Mouse (Mus musculus): ENCODE results near the gene Sema3b. TPM values are rescaled to one million over a fixed set of nuclear protein-coding genes. Genes with fewer than 3 reads are reported as not detected.

Gene Sema3b
- polyA plus RNA-seq (2012), result not detected in 2 replicates

GRCm38 (mm10) chr9:107608741-107609432, at the start of gene Sema3b:
Sema3b (minus strand) TSS chr9:107609229.
- H3K4me3 ChIP-seq (replicated peaks), result no peak within 1 kb of the TSS
- TF ChIP-seq GATA1 (IDR thresholded peaks at IDR 0.05; ENCODE audit: low read length), result no peak
- TF ChIP-seq TAL1 (IDR thresholded peaks at IDR 0.05; ENCODE audit: low read length), result no peak
- peaks cover 55% of the 10 kb centered on the region for H3K4me1 ChIP-seq (ENCODE audit: control insufficient read depth)
- peaks cover 2% of the 10 kb centered on the region for H3K36me3 ChIP-seq (ENCODE audit: control insufficient read depth)
- H3K9me3 ChIP-seq (ENCODE audit: control insufficient read depth, low read length), result no peaks in the 10 kb centered on the region
- peaks cover 14% of the 10 kb centered on the region for H3K27me3 ChIP-seq (ENCODE audit: control insufficient read depth)

GRCm38 (mm10) chr9:107658096-107658495, 49.1 kb upstream of the Sema3b start:
- Histone ChIP-seq H3K4me3 (replicated peaks) (no peak overlapping the region), H3K36me3 (ENCODE audit: control insufficient read depth) (peaks cover 5% of the 10 kb centered on the region; the same call in 1 of the 2 replicates), H3K4me1 (ENCODE audit: control insufficient read depth) (no peaks in the 10 kb centered on the region), H3K27me3 (ENCODE audit: control insufficient read depth) (peaks cover 2% of the 10 kb centered on the region), H3K9me3 (ENCODE audit: control insufficient read depth, low read length) (no peaks in the 10 kb centered on the region)
- no peak for TF ChIP-seq TAL1 (IDR thresholded peaks at IDR 0.05; ENCODE audit: low read length)
- no peak for TF ChIP-seq GATA1 (IDR thresholded peaks at IDR 0.05; ENCODE audit: low read length)

- TF ChIP-seq GATA1 (IDR thresholded peaks at IDR 0.05; ENCODE audit: low read length) (no peak), TAL1 (IDR thresholded peaks at IDR 0.05; ENCODE audit: low read length) (no peak)
- Histone ChIP-seq H3K4me3 (replicated peaks) (no peak overlapping the region), H3K36me3 (ENCODE audit: control insufficient read depth) (peaks cover 5% of the 10 kb centered on the region; the same call in 1 of the 2 replicates), H3K27me3 (ENCODE audit: control insufficient read depth) (peaks cover 2% of the 10 kb centered on the region; the same call in 1 of the 2 replicates), H3K4me1 (ENCODE audit: control insufficient read depth) (no peaks in the 10 kb centered on the region), H3K9me3 (ENCODE audit: control insufficient read depth, low read length) (no peaks in the 10 kb centered on the region)
Measured at GRCm38 (mm10) chr9:107657144-107657543, 48.1 kb upstream of the Sema3b start.

GRCm38 (mm10) chr9:107654585-107654984, 45.6 kb upstream of the Sema3b start:
- H3K27me3 ChIP-seq (ENCODE audit: control insufficient read depth), result peaks cover 5% of the 10 kb centered on the region
- H3K4me3 ChIP-seq (replicated peaks), result no peak overlapping the region
- H3K9me3 ChIP-seq (ENCODE audit: control insufficient read depth, low read length), result no peaks in the 10 kb centered on the region
- peaks cover 5% of the 10 kb centered on the region; the same call in 1 of the 2 replicates for H3K36me3 ChIP-seq (ENCODE audit: control insufficient read depth)
- TF ChIP-seq GATA1 (IDR thresholded peaks at IDR 0.05; ENCODE audit: low read length) (no peak), TAL1 (IDR thresholded peaks at IDR 0.05; ENCODE audit: low read length) (no peak)
- H3K4me1 ChIP-seq (ENCODE audit: control insufficient read depth), result no peaks in the 10 kb centered on the region

- TF ChIP-seq GATA1 (IDR thresholded peaks at IDR 0.05; ENCODE audit: low read length) (no peak), TAL1 (IDR thresholded peaks at IDR 0.05; ENCODE audit: low read length) (no peak)
- Histone ChIP-seq H3K4me1 (ENCODE audit: control insufficient read depth) (no peaks in the 10 kb centered on the region), H3K36me3 (ENCODE audit: control insufficient read depth) (peaks cover 5% of the 10 kb centered on the region; the same call in 1 of the 2 replicates), H3K9me3 (ENCODE audit: control insufficient read depth, low read length) (no peaks in the 10 kb centered on the region), H3K27me3 (ENCODE audit: control insufficient read depth) (peaks cover 8% of the 10 kb centered on the region), H3K4me3 (replicated peaks) (no peak overlapping the region)
Measured at GRCm38 (mm10) chr9:107653474-107653873, 44.4 kb upstream of the Sema3b start.

- H3K9me3 ChIP-seq (ENCODE audit: control insufficient read depth, low read length), result no peaks in the 10 kb centered on the region
Measured at GRCm38 (mm10) chr9:107650708-107651481, 41.9 kb upstream of the Sema3b start.

GRCm38 (mm10) chr9:107650225-107650624, 41.2 kb upstream of the Sema3b start:
- Histone ChIP-seq H3K4me1 (ENCODE audit: control insufficient read depth) (peaks cover 6% of the 10 kb centered on the region), H3K9me3 (ENCODE audit: control insufficient read depth, low read length) (no peaks in the 10 kb centered on the region), H3K36me3 (ENCODE audit: control insufficient read depth) (peaks cover 4% of the 10 kb centered on the region; the same call in 1 of the 2 replicates), H3K27me3 (ENCODE audit: control insufficient read depth) (peaks cover 10% of the 10 kb centered on the region), H3K4me3 (replicated peaks) (no peak overlapping the region)
- no peak for TF ChIP-seq TAL1 (IDR thresholded peaks at IDR 0.05; ENCODE audit: low read length)

More at GRCm38 (mm10) chr9:107650708-107651481, 41.9 kb upstream of the Sema3b start:
- H3K4me1 ChIP-seq (ENCODE audit: control insufficient read depth), result no peaks in the 10 kb centered on the region
- no peak overlapping the region for H3K4me3 ChIP-seq (replicated peaks)
- peaks cover 8% of the 10 kb centered on the region; the same call in 1 of the 2 replicates for H3K27me3 ChIP-seq (ENCODE audit: control insufficient read depth)
- H3K36me3 ChIP-seq (ENCODE audit: control insufficient read depth), result peaks cover 5% of the 10 kb centered on the region; the same call in 1 of the 2 replicates
- TF ChIP-seq GATA1 (IDR thresholded peaks at IDR 0.05; ENCODE audit: low read length), result no peak
- no peak for TF ChIP-seq TAL1 (IDR thresholded peaks at IDR 0.05; ENCODE audit: low read length)

- H3K4me3 ChIP-seq (replicated peaks), result no peak overlapping the region
- no peaks in the 10 kb centered on the region for H3K9me3 ChIP-seq (ENCODE audit: control insufficient read depth, low read length)
- no peaks in the 10 kb centered on the region; the same call in 1 of the 2 replicates for H3K36me3 ChIP-seq (ENCODE audit: control insufficient read depth)
- TF ChIP-seq TAL1 (IDR thresholded peaks at IDR 0.05; ENCODE audit: low read length) (no peak), GATA1 (IDR thresholded peaks at IDR 0.05; ENCODE audit: low read length) (no peak)
- peaks cover 20% of the 10 kb centered on the region for H3K4me1 ChIP-seq (ENCODE audit: control insufficient read depth)
- peaks cover 14% of the 10 kb centered on the region for H3K27me3 ChIP-seq (ENCODE audit: control insufficient read depth)
Measured at GRCm38 (mm10) chr9:107648767-107649166, 39.7 kb upstream of the Sema3b start.

- Histone ChIP-seq H3K4me3 (replicated peaks) (no peak overlapping the region), H3K36me3 (ENCODE audit: control insufficient read depth) (no peaks in the 10 kb centered on the region; the same call in 1 of the 2 replicates), H3K4me1 (ENCODE audit: control insufficient read depth) (peaks cover 28% of the 10 kb centered on the region), H3K9me3 (ENCODE audit: control insufficient read depth, low read length) (no peaks in the 10 kb centered on the region), H3K27me3 (ENCODE audit: control insufficient read depth) (peaks cover 14% of the 10 kb centered on the region)
- TF ChIP-seq GATA1 (IDR thresholded peaks at IDR 0.05; ENCODE audit: low read length) (no peak), TAL1 (IDR thresholded peaks at IDR 0.05; ENCODE audit: low read length) (no peak)
Measured at GRCm38 (mm10) chr9:107646975-107647374, 37.9 kb upstream of the Sema3b start.

Data from erythroblast, embryonic 14.5 days (primary cell).